Mouse (Mus musculus) urinary bladder, adult 2 months (tissue): ENCODE measurements around the gene Gm37419. TPM values are rescaled to one million over a fixed set of nuclear protein-coding genes. Genes with fewer than 3 reads are reported as not detected.

Source experiments
- DNase-seq: peaks from one replicate; pipeline ENCODE4 v3.0.0; 2022; ENCODE audit warnings: low spot score
- polyA plus RNA-seq: library from polyadenylated mRNA; depleted of rRNA; stranded (reverse); fragments of >200 nt; gene quantifications from 2 replicates; pipeline ENCODE4 v1.2.3, GENCODE M21; 2012

The Gm37419 gene
- polyA plus RNA-seq, 1 experiment = not detected

DNA sequence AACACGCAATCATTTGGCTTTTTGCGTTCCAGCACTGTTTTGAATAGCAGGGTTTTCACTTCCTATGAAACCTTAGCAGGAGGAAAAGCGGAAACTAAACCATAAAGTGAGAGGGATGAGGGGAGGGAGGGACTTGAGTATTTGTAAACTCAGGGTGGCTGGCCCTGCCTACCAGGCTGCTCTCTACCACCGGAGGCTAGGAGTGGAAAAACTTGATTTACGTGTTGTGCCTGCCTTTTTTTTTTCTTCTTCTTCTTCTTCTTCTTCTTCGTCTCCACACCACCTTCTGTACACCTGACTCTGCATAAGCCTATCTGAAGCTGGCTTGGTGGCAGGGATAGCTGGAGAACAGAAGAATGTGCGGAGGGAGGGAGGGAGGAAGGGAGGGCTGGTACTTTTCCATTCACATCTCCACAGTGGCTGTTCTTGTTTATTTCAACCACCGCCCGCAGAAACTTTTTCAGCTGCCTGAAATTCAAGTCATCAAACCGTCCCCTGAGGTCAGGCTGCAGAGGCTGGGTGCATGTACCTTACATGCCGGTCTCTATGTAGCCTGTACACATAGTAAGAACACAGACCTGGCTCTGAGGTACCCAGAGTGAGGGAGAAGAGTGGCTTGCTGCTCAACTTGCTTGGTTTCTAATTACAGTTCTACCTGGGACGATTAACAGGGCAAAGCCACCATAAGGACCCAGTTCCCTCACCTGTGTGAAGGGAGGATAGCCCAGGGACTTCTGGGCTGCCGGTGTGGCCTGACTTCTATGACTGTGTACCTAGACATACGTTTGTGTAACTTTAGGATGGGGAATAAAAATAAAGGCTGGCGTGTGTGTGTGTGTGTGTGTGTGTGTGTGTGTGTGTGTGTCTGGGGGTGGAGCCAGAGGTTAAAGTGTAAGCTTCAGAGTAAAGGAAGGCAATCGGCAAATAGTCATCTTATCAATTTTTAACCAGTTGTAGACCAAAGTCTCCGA is 5.4 kb downstream of the Gm37419 start:
- DNase-seq = no peak

DNA sequence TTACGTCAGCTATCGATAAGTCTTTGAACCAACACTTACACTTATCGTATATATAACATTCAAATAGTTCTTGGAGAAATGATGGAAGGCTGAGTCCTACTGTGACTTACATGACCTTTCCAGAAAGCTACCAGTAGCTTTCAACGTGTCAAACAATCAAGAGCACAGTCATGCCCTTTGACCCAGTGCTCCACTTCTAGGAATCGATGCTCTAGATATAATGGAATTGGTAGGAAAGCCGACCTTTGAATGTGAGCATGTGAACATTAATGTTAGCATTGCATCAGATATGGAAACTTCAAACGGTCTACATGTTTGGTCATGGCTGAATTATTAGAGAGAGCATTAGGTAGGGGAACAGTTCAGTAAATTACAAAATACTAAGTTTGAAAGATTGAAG is 8.1 kb downstream of the Gm37419 start:
- no peak for DNase-seq

DNA sequence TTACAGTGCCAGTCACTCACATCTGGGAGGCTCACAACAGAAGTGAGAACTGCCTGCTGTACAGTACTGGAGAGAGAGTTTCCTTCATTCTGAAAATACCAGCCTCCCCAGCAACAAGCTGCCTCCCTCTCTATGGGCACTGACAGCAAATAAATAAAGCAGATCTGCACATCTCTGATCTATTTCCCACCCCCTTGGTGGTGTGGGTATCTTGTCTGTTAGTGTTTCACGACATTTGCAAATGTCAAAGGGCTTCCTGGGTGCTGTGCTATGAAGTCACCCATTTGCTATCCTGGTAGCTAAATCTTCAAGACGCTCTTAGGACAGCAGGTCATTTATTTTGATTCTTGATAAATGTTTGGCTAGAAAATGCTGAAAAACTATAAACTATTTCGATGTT is 8.9 kb downstream of the Gm37419 start:
- DNase-seq = no peak

DNA sequence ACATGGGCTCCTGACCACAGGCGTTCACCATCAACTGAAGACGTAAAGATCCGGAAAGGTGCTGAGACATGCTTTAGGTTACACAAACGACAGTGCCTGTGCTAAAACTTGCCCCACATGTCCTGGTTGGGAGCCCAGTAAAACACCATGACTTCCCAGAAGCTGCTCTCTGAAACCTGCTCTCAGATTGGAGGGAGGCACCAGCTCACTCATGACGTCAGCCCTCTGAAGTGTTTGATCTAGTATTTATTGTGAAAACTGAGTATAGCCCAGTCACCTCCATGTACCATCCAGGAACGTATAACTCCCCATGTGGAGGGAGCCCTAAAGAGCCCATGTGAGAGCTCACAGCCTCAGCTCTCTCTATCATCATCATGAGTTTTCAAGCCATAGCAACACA is 9.6 kb downstream of the Gm37419 start:
- no peak for DNase-seq

DNA sequence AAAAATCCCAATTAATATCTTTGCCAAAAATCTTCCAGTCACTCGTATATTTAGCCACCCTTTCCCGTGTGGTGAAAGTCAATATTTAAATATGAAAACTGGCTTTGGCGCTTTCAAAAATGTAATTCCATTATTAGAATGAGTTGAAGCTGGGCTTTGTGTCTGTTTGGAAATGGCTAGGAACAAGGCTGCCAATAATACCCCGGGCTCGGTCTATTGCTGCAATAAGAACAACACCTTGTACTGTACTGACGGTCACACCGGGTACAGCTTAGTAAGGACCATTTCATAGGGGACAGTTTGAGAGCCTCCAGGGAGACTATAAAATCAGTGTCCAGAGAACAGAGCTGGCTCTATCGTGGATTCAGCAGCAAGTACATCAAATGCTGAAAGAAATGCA is 17.6 kb downstream of the Gm37419 start:
- no peak for DNase-seq

DNA sequence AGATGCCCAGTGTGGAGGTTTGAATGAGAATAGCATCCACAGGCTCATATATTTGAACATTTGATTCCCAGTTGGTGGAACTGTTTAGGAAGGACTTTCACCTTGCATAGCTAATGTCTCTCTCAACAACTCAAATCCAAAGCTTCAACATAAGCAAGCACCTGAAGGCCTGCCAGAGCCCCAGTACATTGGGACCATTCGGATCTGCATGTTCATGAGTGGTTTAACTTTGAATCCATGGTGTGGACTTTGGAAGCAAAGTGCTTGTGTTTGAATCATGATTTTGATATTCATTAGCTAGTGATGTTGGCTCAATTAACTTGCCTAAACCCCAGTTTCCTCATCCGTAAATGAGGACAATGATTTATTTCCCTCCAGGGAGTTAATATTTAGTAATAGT is 21.6 kb downstream of the Gm37419 start:
- no peak for DNase-seq

DNA sequence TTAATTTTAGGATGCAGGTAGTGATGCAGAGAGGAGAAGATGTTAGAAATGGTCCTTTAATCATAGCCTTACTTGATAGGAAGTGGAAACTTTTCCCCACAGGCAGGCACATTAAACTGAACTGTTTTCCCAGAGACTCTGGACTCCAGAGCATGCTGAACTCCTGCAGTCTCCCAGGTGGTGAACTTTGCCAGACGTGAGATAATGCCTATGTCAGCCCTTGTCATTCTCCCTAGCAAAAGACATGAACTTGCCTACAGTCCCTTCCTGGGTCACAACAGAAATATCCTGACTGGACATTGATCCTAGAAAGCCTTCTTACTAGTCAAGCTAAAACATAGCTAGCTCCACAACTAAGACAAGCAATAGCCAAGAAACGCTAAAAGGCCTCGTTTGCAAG is 23.0 kb downstream of the Gm37419 start:
- no peak for DNase-seq

DNA sequence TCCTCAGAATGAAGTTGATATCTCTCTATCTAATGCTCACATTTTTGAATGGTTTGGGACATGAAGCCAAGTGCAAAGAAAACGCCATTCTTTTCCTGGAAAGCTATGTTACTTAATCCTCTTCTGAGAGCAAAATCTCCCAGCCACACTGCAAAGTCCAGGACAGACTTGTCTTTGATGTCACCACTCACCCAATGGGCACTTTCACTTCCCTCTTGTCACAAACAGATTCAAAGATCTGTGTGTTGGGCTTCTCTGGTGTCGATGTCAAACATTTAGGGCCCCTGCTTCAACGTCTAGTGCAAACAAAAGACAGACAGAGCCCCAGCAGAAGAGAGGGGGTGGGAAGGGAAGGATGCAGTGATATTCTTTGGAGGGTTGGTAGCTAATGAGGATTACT is 23.8 kb downstream of the Gm37419 start:
- DNase-seq = no peak

DNA sequence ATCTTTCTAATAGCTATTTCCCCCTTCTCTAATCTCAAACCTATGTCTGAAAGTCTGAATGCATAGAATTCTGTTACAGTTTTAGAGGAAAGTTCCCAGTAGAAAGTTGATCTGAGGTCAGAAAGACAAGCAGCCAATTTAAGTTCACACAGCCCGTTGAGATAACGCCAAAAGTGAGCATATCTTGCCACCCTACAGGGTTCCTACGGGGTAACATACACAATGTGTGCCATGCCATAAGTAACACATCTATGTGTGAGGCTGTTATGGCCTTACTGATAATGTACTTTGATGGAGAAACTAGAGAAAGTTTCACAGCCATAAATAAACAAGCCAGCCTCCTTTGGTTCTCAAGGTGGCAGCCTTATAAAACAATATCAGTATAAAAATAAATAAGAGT is 26.1 kb downstream of the Gm37419 start:
- no peak for DNase-seq

DNA sequence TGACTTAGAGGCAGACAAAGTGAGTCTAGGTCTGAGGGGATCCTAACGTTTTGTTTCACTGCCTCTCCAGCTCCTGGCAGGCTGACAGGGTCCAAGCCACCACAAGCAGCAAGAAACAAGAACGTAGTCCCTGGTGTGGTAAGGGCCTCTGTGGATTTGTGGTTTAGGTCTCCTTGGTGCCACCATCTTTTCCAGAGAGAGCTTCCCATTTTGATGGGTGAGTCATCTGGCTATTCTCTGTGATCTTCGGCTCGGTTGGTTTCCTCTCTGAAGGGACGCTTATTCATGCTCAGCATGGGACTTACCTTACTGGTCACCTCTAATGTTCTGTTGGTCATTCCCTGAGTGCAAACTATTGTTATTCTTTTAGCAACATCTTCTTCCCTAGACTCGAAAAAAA is 28.0 kb downstream of the Gm37419 start:
- no peak for DNase-seq

DNA sequence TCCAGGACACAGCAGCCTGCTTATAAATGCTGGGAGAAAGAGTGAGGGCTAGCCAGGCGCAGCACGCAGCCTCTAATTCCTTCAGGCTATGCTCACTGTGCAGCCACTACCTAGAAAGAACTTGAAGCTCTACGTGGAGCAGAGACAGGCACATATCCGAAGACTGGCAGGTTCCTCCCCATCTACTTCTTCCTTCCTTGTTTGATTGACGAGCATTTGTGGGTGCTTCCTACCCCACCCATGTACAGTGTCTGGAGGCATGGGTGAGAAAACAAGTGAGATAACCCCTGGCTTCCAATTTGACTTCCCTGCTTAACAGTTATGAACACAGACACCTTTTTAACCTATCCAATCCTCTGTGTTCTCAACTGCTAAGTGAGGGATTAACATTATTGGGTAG is 28.5 kb downstream of the Gm37419 start:
- DNase-seq = no peak

DNA sequence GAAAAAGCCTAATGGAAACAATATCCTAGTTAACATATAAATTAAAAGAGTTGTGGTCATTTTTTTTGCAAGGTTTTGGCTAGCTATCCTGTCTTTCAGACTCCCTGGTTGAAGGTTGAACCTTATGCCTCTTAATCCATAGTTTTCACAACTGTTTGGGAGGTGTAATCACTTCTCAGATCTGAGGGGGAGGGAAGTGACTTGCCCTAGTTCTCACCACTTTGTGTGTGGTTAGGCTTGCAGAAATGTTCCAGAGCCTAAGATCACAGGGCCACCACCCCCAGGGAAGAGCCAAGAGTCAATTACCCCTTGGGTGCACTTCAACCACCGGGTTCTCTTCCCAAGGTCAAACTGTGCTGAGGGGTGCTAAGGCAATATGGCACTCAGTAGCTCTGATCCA is 33.4 kb downstream of the Gm37419 start:
- no peak for DNase-seq

DNA sequence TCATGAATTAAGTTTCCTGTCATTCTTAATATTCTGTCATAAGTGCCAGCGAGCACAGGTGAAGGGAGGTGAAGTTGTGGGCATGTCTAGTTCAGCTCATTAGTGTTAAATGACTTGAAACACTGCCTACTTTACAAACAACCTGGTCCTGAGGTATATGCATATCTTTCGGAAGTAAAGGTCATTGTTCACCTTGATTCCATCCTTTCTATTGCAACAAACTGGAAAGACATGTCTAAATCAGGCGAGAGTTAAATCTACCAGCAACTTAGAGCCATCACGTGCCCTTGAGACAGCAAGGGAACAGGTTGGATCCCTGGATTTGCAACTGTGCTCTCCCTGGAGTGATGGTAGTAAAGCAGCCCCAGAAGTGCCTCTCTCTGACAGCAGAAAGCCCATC is 34.3 kb downstream of the Gm37419 start:
- no peak for DNase-seq

DNA sequence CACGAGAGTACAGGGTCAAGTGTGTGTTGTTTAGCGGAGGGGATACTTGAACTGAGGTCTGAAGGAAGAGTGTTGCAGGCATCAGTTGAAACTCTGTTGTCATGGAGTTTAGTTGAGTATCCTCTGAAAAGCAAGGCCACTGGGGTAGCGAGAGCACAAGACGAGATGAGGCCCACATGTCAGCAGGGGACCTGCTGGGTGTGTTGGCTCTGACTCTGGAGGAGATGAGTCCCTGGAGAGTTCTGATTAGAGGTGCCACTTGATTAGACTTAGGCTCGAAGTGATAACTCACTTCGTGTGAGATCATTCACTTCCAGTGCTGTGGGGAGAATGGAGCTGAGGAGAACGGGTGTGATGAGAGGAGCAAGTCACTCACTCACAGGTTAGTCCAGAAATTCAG is 37.2 kb downstream of the Gm37419 start:
- no peak for DNase-seq

DNA sequence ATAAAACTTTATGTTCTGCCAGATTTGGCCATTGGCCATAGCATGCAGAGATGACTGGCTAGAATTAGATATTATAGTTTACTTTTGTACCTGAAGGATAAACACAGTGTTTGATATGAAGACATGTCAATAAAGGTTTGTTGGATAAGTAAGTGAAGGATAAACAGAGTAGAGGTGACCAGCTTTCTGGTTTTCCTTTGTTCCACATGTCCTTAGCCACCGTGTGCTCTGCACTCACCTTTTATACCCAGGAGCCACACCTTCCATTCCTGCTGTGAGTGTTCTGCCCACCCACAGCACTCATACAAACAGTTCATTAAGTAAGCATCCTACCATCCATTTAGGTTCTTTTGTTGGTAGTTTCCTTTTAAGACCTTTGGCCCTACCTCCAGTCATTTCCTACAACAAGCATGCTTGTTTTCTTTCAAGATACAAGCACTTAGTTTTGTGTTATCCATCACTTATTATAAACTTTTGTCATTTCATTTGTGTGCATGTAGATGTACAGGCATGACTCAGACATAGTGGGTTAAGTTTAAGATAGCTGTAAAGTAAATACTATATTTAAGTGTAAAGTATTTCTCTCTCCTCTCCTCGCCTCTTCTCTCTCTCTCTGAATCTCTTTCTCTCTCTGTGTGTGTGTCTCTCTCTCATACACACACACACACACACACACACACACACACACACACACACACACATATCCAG is 41.8 kb downstream of the Gm37419 start:
- no peak for DNase-seq

DNA sequence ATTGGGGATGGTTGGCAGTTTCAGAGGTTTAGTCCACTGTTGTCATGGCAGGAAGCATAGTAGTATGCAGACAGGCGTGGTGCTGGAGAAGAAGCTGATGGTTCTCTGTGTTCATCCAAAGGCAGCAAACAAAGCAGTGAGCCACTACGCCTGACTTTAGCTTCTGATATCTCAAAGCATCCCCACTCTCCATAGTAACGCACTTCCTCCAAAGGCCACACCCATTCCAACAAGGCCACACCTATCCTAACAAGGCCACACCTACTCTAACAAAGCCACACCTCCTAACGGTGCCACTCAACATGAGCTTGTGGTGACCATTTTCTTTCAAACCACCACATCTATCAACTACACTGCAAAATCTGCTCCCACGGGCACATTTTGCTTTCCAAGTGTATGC is 45.0 kb downstream of the Gm37419 start:
- no peak for DNase-seq

DNA sequence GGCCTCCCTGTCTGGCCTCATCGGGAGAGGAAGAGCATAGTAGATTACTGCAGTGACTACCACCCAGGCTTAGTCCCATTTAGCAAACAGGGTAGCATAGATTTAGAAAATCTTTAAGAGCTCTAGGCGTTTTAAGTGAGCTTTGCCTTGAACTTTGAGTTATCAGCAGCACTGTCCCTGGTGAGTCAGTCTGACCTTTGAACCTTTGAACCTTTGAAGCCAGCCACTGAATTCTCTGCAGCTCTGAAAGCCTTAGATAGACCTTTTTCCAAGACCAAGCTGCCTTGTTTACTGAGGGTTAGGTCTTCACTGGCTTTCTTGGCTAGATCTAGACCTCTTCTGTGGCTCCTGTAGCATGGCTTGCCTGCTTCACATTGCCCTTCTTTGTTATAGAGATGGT is 46.2 kb downstream of the Gm37419 start:
- no peak for DNase-seq

DNA sequence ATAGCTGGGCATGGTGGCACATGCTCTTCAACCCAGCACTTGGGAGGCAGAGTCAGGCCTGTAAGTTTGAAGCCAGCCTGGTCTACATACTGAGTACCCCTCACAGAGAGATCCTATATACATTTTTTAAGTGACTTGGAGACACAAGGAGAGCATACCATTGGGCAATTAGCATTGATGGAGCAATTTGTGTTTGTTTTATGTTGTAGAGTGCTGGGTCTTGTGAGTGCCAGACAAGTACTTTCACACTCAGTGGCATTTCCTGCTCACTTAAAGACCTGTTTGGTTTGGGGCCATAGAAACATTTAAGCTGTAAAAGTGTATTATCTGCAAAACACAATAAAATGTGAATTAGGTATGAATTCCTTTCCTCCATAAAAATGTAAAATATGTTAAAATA is 47.5 kb downstream of the Gm37419 start:
- no peak for DNase-seq

DNA sequence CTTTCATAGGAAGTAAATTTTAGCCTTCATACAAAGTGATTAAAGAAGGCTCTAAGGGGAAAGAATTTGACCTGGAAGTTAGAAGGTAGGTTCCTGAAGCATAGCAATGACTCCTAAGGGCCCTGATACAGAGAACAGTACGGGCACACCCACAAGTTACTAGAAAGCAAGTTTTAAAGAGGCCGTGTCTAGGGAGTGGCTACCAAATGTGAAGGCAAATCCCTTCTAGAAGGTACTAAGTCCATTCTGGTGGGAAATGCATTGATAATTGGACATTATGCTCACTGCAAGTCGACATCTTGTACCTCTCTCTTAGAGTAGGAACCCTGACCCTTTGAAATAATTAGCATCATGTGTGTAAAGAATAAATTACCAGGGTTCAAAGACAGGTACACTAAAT is 48.1 kb downstream of the Gm37419 start:
- no peak for DNase-seq
